Comparison of ENCODE assay signal across 14 mouse cellular contexts in the genomic region with DNA sequence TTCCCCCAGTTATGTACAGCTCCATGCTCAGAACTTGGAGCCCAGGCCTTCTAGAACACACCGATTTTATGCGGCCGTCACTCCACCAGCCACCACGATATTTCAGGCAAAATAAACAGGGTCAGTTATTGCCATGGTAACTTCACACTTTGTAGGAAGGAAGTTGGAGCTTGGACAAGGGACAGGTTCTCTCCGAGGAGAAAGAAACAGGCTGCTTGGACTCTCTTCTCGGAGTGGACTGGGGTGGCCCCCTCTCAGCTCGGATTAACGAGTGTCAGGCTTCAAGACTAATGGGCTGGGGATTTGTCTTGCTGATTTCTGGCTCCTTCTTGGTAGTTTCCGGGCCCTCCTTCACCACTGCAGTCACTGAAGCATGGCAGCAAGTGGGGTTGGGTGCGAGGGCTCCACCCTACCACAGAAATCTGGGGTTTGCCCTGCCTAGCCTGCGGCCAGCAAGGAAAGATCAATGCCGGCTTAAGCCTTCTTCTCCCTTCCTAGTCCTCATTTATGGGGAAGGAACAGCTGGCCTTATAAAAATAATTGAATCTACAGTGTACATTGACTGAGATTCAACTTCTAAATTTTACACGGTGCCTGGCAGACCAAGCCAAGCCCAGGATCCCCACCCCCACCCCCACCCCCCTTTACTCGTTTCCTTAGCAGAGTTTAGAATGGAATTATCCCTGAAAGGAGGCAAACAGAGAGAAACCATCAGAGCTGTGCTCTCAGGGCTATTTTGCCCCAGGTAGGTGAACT.
"Had no signal": no experiment of that assay in that cellular context is flagged by ENCODE, and none has a peak within 500 bp of the region (broad histone marks: within the 10 kb centered on the region; RNA-seq: fewer than 3 reads in every experiment).

No protein-coding gene starts in this region.

- H3K9me3 ChIP-seq: intestine, embryonic 15.5 days; kidney, embryonic 15.5 days; midbrain, embryonic 10.5 days; neural tube, embryonic 15.5 days had no signal

- H3K4me3 ChIP-seq: intestine, embryonic 15.5 days; kidney, embryonic 15.5 days; left cerebral cortex, adult 2 months; midbrain, embryonic 10.5 days; myocyte; neural tube, embryonic 15.5 days had no signal

- H3K9ac ChIP-seq: intestine, embryonic 15.5 days; kidney, embryonic 15.5 days; liver, embryonic 14.5 days; neural tube, embryonic 15.5 days had no signal

- H3K4me1 ChIP-seq: intestine, embryonic 15.5 days had no signal

- H3K27ac ChIP-seq: intestine, embryonic 15.5 days; kidney, embryonic 15.5 days; left cerebral cortex, adult 2 months; liver, embryonic 14.5 days; midbrain, embryonic 10.5 days; neural tube, embryonic 15.5 days had no signal

- DNase-seq: kidney, adult 2 months; kidney, postnatal 14 days; lung, adult 18-20 months; lung, postnatal 36 days; thymus, adult 18-20 months; thymus, postnatal 14 days had no signal

- H3K4me2 ChIP-seq: intestine, embryonic 15.5 days; kidney, embryonic 15.5 days; neural tube, embryonic 15.5 days had no signal

- ATAC-seq: intestine, embryonic 15.5 days; lung, postnatal 0 days had no signal

- H3K27me3 ChIP-seq: intestine, embryonic 15.5 days; kidney, embryonic 15.5 days; neural tube, embryonic 15.5 days had no signal

- H3K36me3 ChIP-seq: intestine, embryonic 15.5 days; kidney, embryonic 15.5 days; midbrain, embryonic 10.5 days; neural tube, embryonic 15.5 days had no signal
